Mouse (Mus musculus): Measurements from ENCODE around the gene Scn3a. TPM values are rescaled to one million over a fixed set of nuclear protein-coding genes. Genes with fewer than 3 reads are reported as not detected.
"Not testable (repeated sequence)": the region's sequence is repeated elsewhere in the genome, so short reads cannot be mapped to it uniquely, and the experiment has no call there.

The Scn3a gene
- polyA plus RNA-seq, 1 experiment from 2014 or later: 0.73 TPM

- ATAC-seq (no peak), DNase-seq (ENCODE audit: low spot score) (no peak)
- peak overlapping the region; percentile 19; the same call in 1 of the 2 replicates for H3K4me3 ChIP-seq (ENCODE audit: low read depth, low read length)
- H3K4me1 ChIP-seq (ENCODE audit: insufficient read depth, low read depth, low read length): no peaks in the 10 kb centered on the region
- no peaks in the 10 kb centered on the region for H3K36me3 ChIP-seq (ENCODE audit: insufficient read depth, low read length)
- no peak overlapping the region for H3K9ac ChIP-seq (replicated peaks; ENCODE audit: low read depth)
- no peaks in the 10 kb centered on the region for H3K27me3 ChIP-seq (replicated peaks; ENCODE audit: insufficient read depth, low read length)
- no peak overlapping the region for H3K27ac ChIP-seq (ENCODE audit: low read length)
- peak overlapping the region; percentile 19; the same call in 1 of the 2 replicates for H3K4me2 ChIP-seq (replicated peaks; ENCODE audit: low read depth, low read length)
- WGBS: 50% methylated on average over 11 of the region's 11 CpGs
- TF ChIP-seq EP300 (IDR thresholded peaks at IDR 0.05) (no peak), CTCF (IDR thresholded peaks at IDR 0.05) (no peak)
- no peaks in the 10 kb centered on the region for H3K9me3 ChIP-seq (ENCODE audit: low read length)
Measured at GRCm38 (mm10) chr2:65471311-65471882, 96.0 kb downstream of the Scn3a start.

DNA sequence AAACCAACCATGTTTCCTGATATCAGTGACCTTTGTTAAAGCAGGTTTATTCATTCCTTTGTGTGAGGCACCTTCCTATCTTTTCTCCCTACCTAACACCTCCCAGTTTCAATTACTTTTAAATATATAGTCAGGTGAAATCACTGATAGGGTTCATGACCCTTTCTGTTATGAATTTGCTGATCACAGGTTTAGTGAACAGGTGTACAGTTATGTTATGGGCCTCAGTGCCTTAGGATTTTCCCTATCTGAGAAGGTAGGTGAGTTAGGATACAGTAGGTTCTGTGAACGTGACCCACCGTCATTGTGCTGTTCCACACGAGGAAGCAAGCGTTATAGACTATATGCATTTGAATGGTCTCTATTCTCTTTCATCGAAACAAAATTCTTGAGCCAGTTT lies 101.7 kb downstream of the Scn3a start:
- no peak for DNase-seq (ENCODE audit: low spot score)
- H3K27me3 ChIP-seq (replicated peaks; ENCODE audit: insufficient read depth, low read length): no peaks in the 10 kb centered on the region
- H3K27ac ChIP-seq (ENCODE audit: low read length): no peak overlapping the region
- H3K4me2 ChIP-seq (replicated peaks; ENCODE audit: low read depth, low read length): no peak overlapping the region
- 91% methylated on average over 5 of the region's 5 CpGs for WGBS
- no peak for ATAC-seq
- no peaks in the 10 kb centered on the region for H3K4me1 ChIP-seq (ENCODE audit: insufficient read depth, low read depth, low read length)
- TF ChIP-seq EP300 (IDR thresholded peaks at IDR 0.05) (no peak), CTCF (IDR thresholded peaks at IDR 0.05) (no peak)
- H3K9ac ChIP-seq (replicated peaks; ENCODE audit: low read depth): no peak overlapping the region
- no peaks in the 10 kb centered on the region for H3K36me3 ChIP-seq (ENCODE audit: insufficient read depth, low read length)
- no peak overlapping the region for H3K4me3 ChIP-seq (ENCODE audit: low read depth, low read length)
- no peaks in the 10 kb centered on the region for H3K9me3 ChIP-seq (ENCODE audit: low read length)

- TF ChIP-seq EP300 (IDR thresholded peaks at IDR 0.05) (no peak), CTCF (IDR thresholded peaks at IDR 0.05) (no peak)
- Histone ChIP-seq H3K9me3 (ENCODE audit: low read length) (no peaks in the 10 kb centered on the region), H3K27me3 (replicated peaks; ENCODE audit: insufficient read depth, low read length) (no peaks in the 10 kb centered on the region), H3K4me2 (replicated peaks; ENCODE audit: low read depth, low read length) (no peak overlapping the region), H3K9ac (replicated peaks; ENCODE audit: low read depth) (no peak overlapping the region), H3K27ac (ENCODE audit: low read length) (no peak overlapping the region), H3K36me3 (ENCODE audit: insufficient read depth, low read length) (no peaks in the 10 kb centered on the region), H3K4me3 (ENCODE audit: low read depth, low read length) (no peak overlapping the region), H3K4me1 (ENCODE audit: insufficient read depth, low read depth, low read length) (no peaks in the 10 kb centered on the region)
- WGBS: 89% methylated on average over 6 of the region's 6 CpGs
- no peak for ATAC-seq
- DNase-seq (ENCODE audit: low spot score): no peak
Measured at GRCm38 (mm10) chr2:65453763-65454162, 113.7 kb downstream of the Scn3a start.

DNA sequence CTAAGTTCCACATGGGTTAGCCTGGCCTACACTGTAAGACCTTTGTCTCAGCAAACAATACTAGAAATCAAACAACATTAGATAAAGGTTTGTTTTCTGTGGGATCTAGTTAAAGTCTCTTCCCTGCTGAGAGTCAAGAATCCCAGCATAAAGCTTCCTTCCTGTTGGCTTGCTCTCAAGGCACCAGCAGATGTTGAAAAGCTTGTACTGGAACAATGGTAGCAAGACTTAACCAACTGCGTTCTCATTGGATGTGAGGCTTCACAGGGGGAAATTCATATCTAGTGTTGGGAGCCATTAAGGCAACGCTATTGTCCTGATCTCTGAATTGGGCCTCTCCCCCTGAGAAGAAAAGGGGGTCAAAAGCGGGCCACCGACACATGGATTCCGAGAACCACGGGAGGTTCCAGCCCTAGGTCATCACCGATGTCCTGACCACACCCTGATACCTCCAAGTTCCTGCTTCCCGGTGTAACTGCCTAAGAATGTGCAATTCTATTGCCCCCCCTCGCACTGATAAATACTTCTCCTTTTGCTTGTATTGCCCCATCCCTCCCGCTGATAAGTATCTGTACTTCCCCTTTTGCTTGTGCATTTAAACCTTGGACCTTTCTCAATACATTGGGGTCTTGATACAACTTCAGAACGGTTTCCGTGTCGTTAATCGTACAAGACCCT lies 115.9 kb downstream of the Scn3a start:
- DNase-seq (ENCODE audit: low spot score); H3K9ac ChIP-seq (replicated peaks; ENCODE audit: low read depth); H3K4me1 ChIP-seq (ENCODE audit: insufficient read depth, low read depth, low read length); H3K4me2 ChIP-seq (replicated peaks; ENCODE audit: low read depth, low read length); H3K27ac ChIP-seq (ENCODE audit: low read length); ATAC-seq; H3K36me3 ChIP-seq (ENCODE audit: insufficient read depth, low read length); H3K9me3 ChIP-seq (ENCODE audit: low read length); H3K4me3 ChIP-seq (ENCODE audit: low read depth, low read length); H3K27me3 ChIP-seq (replicated peaks; ENCODE audit: insufficient read depth, low read length): not testable (repeated sequence)
- 91% methylated on average over 12 of the region's 14 CpGs for WGBS

DNA sequence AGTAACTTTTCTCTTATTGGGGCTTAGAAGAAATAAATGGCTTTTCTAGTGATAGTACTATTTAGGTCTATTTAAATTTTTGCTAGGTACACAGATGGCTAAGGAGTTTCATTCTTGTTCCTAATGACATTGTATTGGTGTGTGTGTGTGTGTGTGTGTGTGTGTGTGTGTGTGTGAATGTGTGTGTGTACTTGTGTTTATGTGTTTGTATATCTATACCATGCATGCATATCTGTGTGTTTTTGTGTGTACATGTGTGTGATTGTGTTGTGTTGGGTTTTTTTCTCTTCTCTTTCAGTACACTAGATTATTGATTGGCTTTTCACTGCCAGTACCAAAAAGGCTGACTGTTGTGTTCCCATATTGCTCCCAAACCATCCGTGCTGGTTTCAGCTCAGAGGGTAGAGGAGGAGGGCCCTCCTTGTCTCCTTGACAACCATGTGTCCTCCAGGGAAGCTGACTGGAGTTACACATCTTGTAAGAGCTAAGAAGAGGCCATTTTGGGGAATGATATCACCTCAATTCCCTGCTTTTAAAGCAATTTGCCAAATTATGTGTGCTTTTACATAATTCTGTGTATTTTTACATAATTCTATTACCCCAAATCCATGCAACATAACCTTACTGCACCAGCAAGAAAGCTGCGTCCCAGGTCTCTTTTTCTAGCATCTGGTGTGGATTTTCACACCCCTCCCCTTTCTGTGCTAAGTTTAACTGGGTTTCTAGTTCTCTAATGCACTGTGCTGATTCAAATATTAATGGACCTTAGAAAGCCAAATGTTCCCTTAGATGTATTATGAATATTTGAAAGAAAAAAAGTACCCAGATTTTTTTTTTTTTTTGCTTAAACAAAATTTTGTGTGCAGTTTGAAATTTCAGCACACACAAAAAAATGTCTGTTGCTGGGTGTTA lies 116.7 kb downstream of the Scn3a start:
- DNase-seq (ENCODE audit: low spot score) (no peak), ATAC-seq (no peak)
- no peaks in the 10 kb centered on the region for H3K36me3 ChIP-seq (ENCODE audit: insufficient read depth, low read length)
- no peak overlapping the region for H3K4me3 ChIP-seq (ENCODE audit: low read depth, low read length)
- no peaks in the 10 kb centered on the region for H3K9me3 ChIP-seq (ENCODE audit: low read length)
- H3K4me2 ChIP-seq (replicated peaks; ENCODE audit: low read depth, low read length): no peak overlapping the region
- TF ChIP-seq EP300 (IDR thresholded peaks at IDR 0.05) (no peak), CTCF (IDR thresholded peaks at IDR 0.05) (no peak)
- WGBS: 43% methylated on average over 2 of the region's 2 CpGs
- H3K4me1 ChIP-seq (ENCODE audit: insufficient read depth, low read depth, low read length): no peaks in the 10 kb centered on the region
- H3K27ac ChIP-seq (ENCODE audit: low read length): no peak overlapping the region
- H3K27me3 ChIP-seq (replicated peaks; ENCODE audit: insufficient read depth, low read length): no peaks in the 10 kb centered on the region
- H3K9ac ChIP-seq (replicated peaks; ENCODE audit: low read depth): no peak overlapping the region

GRCm38 (mm10) chr2:65449126-65449828 lies 118.2 kb downstream of the Scn3a start:
- TF ChIP-seq CTCF (IDR thresholded peaks at IDR 0.05): no peak
- TF ChIP-seq EP300 (IDR thresholded peaks at IDR 0.05): no peak
- H3K36me3 ChIP-seq (ENCODE audit: insufficient read depth, low read length): no peaks in the 10 kb centered on the region
- H3K27me3 ChIP-seq (replicated peaks; ENCODE audit: insufficient read depth, low read length): no peaks in the 10 kb centered on the region
- H3K4me2 ChIP-seq (replicated peaks; ENCODE audit: low read depth, low read length): no peak overlapping the region
- no peak overlapping the region for H3K27ac ChIP-seq (ENCODE audit: low read length)
- no peak overlapping the region for H3K9ac ChIP-seq (replicated peaks; ENCODE audit: low read depth)
- no peak overlapping the region for H3K4me3 ChIP-seq (ENCODE audit: low read depth, low read length)
- DNase-seq (ENCODE audit: low spot score) (no peak), ATAC-seq (no peak)
- no peaks in the 10 kb centered on the region for H3K9me3 ChIP-seq (ENCODE audit: low read length)
- no peaks in the 10 kb centered on the region for H3K4me1 ChIP-seq (ENCODE audit: insufficient read depth, low read depth, low read length)
- WGBS: 89% methylated on average over 5 of the region's 5 CpGs
